Mouse (Mus musculus) mouse trophoblast stem cell (cell line): ENCODE measurements around the gene Mri1.
"Not testable (repeated sequence)": the region's sequence is repeated elsewhere in the genome, so short reads cannot be mapped to it uniquely, and the experiment has no call there.

Source experiments
- in situ Hi-C, 2 experiments: fragments of 300-500 bp; cut with MseI, MboI; formaldehyde crosslinking; loops; 2 replicates in 1 of 2; 3 replicates in 1 of 2; pipeline ENCODE4 v1.15.1; 2025

Gene Mri1

GRCm38 (mm10) chr8:84256822-84257610 is at the start of gene Mri1:
Mri1 (minus strand) TSS chr8:84257326.
- in situ Hi-C loops, result no loop called here

GRCm38 (mm10) chr8:84303951-84304350 is 46.8 kb upstream of the Mri1 start:
- in situ Hi-C loops, result no loop called here

GRCm38 (mm10) chr8:84297029-84297785 is 40.1 kb upstream of the Mri1 start:
- in situ Hi-C loops, result no loop called here

- in situ Hi-C loops, result loop anchor here (5.0 kb wide), 1 partner anchor 66 kb away; no protein-coding TSS in a partner anchor
Measured at GRCm38 (mm10) chr8:84291688-84292087, 34.6 kb upstream of the Mri1 start.

GRCm38 (mm10) chr8:84291086-84291485 is 34.0 kb upstream of the Mri1 start:
- in situ Hi-C loops, result loop anchor here (5.0 kb wide), 1 partner anchor 66 kb away; no protein-coding TSS in a partner anchor

GRCm38 (mm10) chr8:84288892-84289291 is 31.8 kb upstream of the Mri1 start:
- in situ Hi-C loops, result no loop called here

- in situ Hi-C loops, result not testable (repeated sequence)
Measured at GRCm38 (mm10) chr8:84285665-84286064, 28.5 kb upstream of the Mri1 start.

GRCm38 (mm10) chr8:84284608-84285063 is 27.5 kb upstream of the Mri1 start:
- in situ Hi-C loops, result no loop called here

GRCm38 (mm10) chr8:84280777-84281176 is 23.7 kb upstream of the Mri1 start:
- in situ Hi-C loops, result no loop called here

- in situ Hi-C loops, result no loop called here
Measured at GRCm38 (mm10) chr8:84276447-84276846, 19.3 kb upstream of the Mri1 start.

GRCm38 (mm10) chr8:84273968-84274367 is 16.8 kb upstream of the Mri1 start:
- in situ Hi-C loops, result no loop called here

GRCm38 (mm10) chr8:84272302-84272701 is 15.2 kb upstream of the Mri1 start:
- in situ Hi-C loops, result no loop called here

GRCm38 (mm10) chr8:84269950-84270773 is 13.0 kb upstream of the Mri1 start, which contains the start of gene Ccdc130:
Ccdc130 (minus strand) TSS chr8:84270380.
- in situ Hi-C loops, result no loop called here

GRCm38 (mm10) chr8:84261098-84261497 is 4.0 kb upstream of the Mri1 start:
- in situ Hi-C loops, result no loop called here

GRCm38 (mm10) chr8:84256458-84256821 is 686 bp downstream of the Mri1 start:
- in situ Hi-C loops, result no loop called here

- in situ Hi-C loops, result no loop called here
Measured at GRCm38 (mm10) chr8:84255858-84256257, 1.3 kb downstream of the Mri1 start.

GRCm38 (mm10) chr8:84249257-84250170 is 7.6 kb downstream of the Mri1 start, which contains the start of gene D8Ertd738e:
D8Ertd738e (minus strand) TSS chr8:84249719.
- in situ Hi-C loops, result no loop called here

- in situ Hi-C loops, result no loop called here
Measured at GRCm38 (mm10) chr8:84241821-84242220, 15.3 kb downstream of the Mri1 start.

GRCm38 (mm10) chr8:84241167-84241566 is 16.0 kb downstream of the Mri1 start:
- in situ Hi-C loops, result no loop called here

GRCm38 (mm10) chr8:84237542-84238229 is 19.4 kb downstream of the Mri1 start:
- in situ Hi-C loops, result no loop called here
